Mouse (Mus musculus) embryonic facial prominence, embryonic 15.5 days (tissue): ENCODE results near the gene Pla2g4e. TPM values are rescaled to one million over a fixed set of nuclear protein-coding genes. Genes with fewer than 3 reads are reported as not detected.
"Not testable (repeated sequence)": the region's sequence is repeated elsewhere in the genome, so short reads cannot be mapped to it uniquely, and the experiment has no call there.

Experiments used
- ATAC-seq: fragments of 200-750 bp; cut with Nextera tagmentation; 2 replicates; pipeline ENCODE4 v1.8.0; 2017; ENCODE audit warnings: low read depth, moderate TSS enrichment; ENCODE audit not compliant: insufficient number of reproducible peaks, low FRiP score, low TSS enrichment
- H3K27ac ChIP-seq: fragments of 300-500 bp; sonication (generic); replicated peaks from 2 replicates; pipeline ENCODE4 v1.5.1; 2015; ENCODE audit warnings: mild to moderate bottlenecking, inconsistent platforms
- H3K27me3 ChIP-seq: fragments of 300-500 bp; sonication (generic); 2 replicates; pipeline ENCODE4 v1.6.1; 2015; ENCODE audit warnings: inconsistent platforms
- H3K36me3 ChIP-seq: fragments of 300-500 bp; sonication (generic); 2 replicates; pipeline ENCODE4 v1.6.1; 2015; ENCODE audit warnings: mild to moderate bottlenecking, inconsistent platforms
- H3K4me1 ChIP-seq: fragments of 300-500 bp; sonication (generic); 2 replicates; pipeline ENCODE4 v1.6.1; 2015; ENCODE audit warnings: inconsistent platforms
- H3K4me2 ChIP-seq: fragments of 300-500 bp; sonication (generic); replicated peaks from 2 replicates; pipeline ENCODE4 v1.6.1; 2015; ENCODE audit warnings: mild to moderate bottlenecking, inconsistent platforms
- H3K4me3 ChIP-seq: fragments of 300-500 bp; sonication (generic); replicated peaks from 2 replicates; pipeline ENCODE4 v1.5.1; 2015; ENCODE audit warnings: mild to moderate bottlenecking, inconsistent platforms
- H3K9ac ChIP-seq: fragments of 300-500 bp; sonication (generic); 2 replicates; pipeline ENCODE4 v1.6.1; 2015; ENCODE audit warnings: inconsistent platforms
- H3K9me3 ChIP-seq: fragments of 300-500 bp; sonication (generic); replicated peaks from 2 replicates; pipeline ENCODE4 v1.6.1; 2016; ENCODE audit warnings: inconsistent platforms
- WGBS: fragments of 180-500 bp; shearing (Covaris S2); methylation state at CpG from one replicate; pipeline ENCODE4 v1.1.7; 2015; 5-methylcytosine and 5-hydroxymethylcytosine counted together
- polyA plus RNA-seq: library from polyadenylated mRNA; unstranded; fragments of >200 nt; fragmentation: Nextera tagmentation; extraction: Ambion mirVana; gene quantifications from 2 replicates; pipeline ENCODE4 v1.2.1, GENCODE M21; 2015

Pla2g4e gene
- polyA plus RNA-seq, 1 experiment from 2014 or later: 3.4 TPM

GRCm38 (mm10) chr2:120268635-120269034 is 23.5 kb upstream of the Pla2g4e start:
- Histone ChIP-seq H3K9ac (no peak overlapping the region), H3K4me3 (no peak overlapping the region)
- no peak for ATAC-seq

DNA sequence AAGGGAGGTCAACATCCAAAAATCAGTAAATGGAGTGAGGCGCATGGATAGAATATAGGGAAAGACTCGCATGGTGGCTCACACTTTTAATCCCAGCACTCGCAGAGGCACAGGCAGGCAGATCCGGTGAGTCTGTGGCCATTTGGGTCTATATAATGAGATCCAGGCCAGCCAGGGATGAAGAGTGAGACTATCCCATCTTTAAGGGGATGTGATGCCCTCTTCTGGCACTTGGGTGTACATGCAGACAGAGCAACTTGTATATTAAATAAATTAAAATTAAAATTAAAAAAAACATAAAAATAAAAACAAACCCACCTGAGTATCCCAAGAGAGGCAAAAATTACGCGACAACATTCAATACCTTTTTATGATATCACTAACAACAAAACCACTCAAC is 20.4 kb upstream of the Pla2g4e start:
- Histone ChIP-seq H3K27me3 (peaks cover 3% of the 10 kb centered on the region; the same call in 1 of the 2 replicates), H3K9me3 (no peaks in the 10 kb centered on the region), H3K4me2 (no peak overlapping the region), H3K4me1 (no peaks in the 10 kb centered on the region; the same call in 1 of the 2 replicates), H3K4me3 (no peak overlapping the region), H3K9ac (no peak overlapping the region), H3K36me3 (no peaks in the 10 kb centered on the region), H3K27ac (no peak overlapping the region)
- 54% methylated on average over 6 of the region's 6 CpGs for WGBS
- ATAC-seq: no peak

More at GRCm38 (mm10) chr2:120268635-120269034, 23.5 kb upstream of the Pla2g4e start:
- H3K4me2 ChIP-seq: 0 out of 2 replicates have a peak overlapping the region, but pooled peaks have one; percentile 1
- H3K27ac ChIP-seq: no peak overlapping the region
- no peaks in the 10 kb centered on the region for H3K36me3 ChIP-seq
- no peaks in the 10 kb centered on the region for H3K9me3 ChIP-seq
- no peaks in the 10 kb centered on the region; the same call in 1 of the 2 replicates for H3K4me1 ChIP-seq
- peaks cover 3% of the 10 kb centered on the region; the same call in 1 of the 2 replicates for H3K27me3 ChIP-seq
- 3% methylated on average over 9 of the region's 9 CpGs for WGBS

DNA sequence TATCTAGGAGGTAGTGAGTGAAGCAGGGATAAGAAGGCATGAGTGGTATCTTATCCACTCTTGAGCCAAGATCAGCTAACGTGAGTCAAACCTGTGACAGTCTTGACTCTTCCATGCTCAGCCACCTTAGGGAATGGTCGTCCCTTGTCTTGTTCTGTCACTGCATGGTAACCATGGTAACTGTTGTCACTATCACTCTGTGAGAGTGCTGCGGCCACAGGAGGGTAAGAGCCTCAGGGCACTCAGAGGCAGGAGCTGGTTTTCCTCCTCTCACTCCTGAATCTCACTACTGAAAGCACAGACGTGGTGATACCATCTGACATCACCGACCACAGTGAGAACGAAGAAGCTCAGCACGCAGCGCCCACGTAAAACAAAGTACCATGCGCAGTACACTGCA is 19.7 kb upstream of the Pla2g4e start:
- Histone ChIP-seq H3K27ac (no peak overlapping the region), H3K4me1 (no peaks in the 10 kb centered on the region; the same call in 1 of the 2 replicates), H3K27me3 (peaks cover 3% of the 10 kb centered on the region; the same call in 1 of the 2 replicates), H3K4me2 (no peak overlapping the region), H3K9me3 (no peaks in the 10 kb centered on the region), H3K9ac (no peak overlapping the region), H3K36me3 (no peaks in the 10 kb centered on the region), H3K4me3 (no peak overlapping the region)
- ATAC-seq: no peak
- WGBS: 36% methylated on average over 10 of the region's 10 CpGs

- H3K4me3 ChIP-seq: no peak overlapping the region
- H3K4me2 ChIP-seq: no peak overlapping the region
- no peaks in the 10 kb centered on the region for H3K36me3 ChIP-seq
- H3K4me1 ChIP-seq: no peaks in the 10 kb centered on the region
- H3K27ac ChIP-seq: no peak overlapping the region
- no peak for ATAC-seq
- no peaks in the 10 kb centered on the region for H3K9me3 ChIP-seq
- H3K27me3 ChIP-seq: no peaks in the 10 kb centered on the region
- WGBS: 29% methylated on average over 1 of the region's 1 CpGs
- H3K9ac ChIP-seq: no peak overlapping the region
Measured at GRCm38 (mm10) chr2:120262876-120263275, 17.7 kb upstream of the Pla2g4e start.

DNA sequence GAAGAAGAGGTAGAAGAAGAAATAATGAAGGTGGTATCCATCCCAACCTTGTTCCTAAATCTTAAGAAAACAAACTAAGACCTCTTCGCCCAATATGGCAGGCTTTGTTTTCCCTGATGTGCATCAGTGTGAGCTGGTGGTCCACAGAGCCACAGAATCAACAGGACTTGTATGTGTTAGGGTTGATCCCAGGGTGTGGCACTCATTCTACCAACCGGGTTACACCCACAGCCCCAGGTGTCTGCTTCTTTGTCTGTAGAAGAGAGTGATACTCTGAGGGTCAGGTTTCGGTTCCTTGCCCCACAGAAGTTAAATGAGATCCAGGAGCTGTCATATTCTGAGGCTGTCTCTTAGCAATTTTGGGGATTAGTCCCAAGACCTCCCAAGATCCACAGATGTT is 16.2 kb upstream of the Pla2g4e start:
- ATAC-seq: no peak
- Histone ChIP-seq H3K27ac (no peak overlapping the region), H3K4me1 (no peaks in the 10 kb centered on the region), H3K9me3 (no peaks in the 10 kb centered on the region), H3K9ac (no peak overlapping the region), H3K4me3 (no peak overlapping the region), H3K36me3 (no peaks in the 10 kb centered on the region), H3K27me3 (no peaks in the 10 kb centered on the region), H3K4me2 (no peak overlapping the region)
- WGBS: 65% methylated on average over 3 of the region's 3 CpGs

DNA sequence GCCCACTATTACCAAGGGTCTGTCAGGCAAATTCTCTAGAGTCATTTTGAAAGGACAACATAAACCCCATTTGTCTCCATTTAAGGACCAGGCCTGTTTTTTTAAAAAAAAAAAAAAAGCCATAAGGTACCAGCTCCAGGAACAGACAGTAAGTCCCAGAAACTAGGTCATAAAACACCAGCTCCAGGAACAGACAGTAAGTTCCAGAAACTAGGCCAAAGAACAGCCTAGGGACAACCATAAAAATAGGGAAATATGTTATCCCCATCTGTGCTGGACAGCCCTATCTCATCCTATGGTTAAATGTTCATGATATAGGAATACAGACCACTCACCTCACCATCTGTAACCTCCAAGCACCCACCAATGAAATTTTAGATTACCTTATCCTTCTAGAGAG is 11.1 kb upstream of the Pla2g4e start:
- Histone ChIP-seq H3K9me3 (no peaks in the 10 kb centered on the region), H3K27ac (no peak overlapping the region), H3K36me3 (no peaks in the 10 kb centered on the region), H3K9ac (no peak overlapping the region), H3K4me3 (no peak overlapping the region), H3K4me2 (no peak overlapping the region), H3K4me1 (no peaks in the 10 kb centered on the region), H3K27me3 (no peaks in the 10 kb centered on the region)
- no peak for ATAC-seq

GRCm38 (mm10) chr2:120252644-120253043 is 7.5 kb upstream of the Pla2g4e start:
- no peaks in the 10 kb centered on the region for H3K36me3 ChIP-seq
- ATAC-seq: no peak
- no peak overlapping the region for H3K9ac ChIP-seq
- 86% methylated on average over 6 of the region's 6 CpGs for WGBS
- H3K27ac ChIP-seq: no peak overlapping the region
- no peak overlapping the region for H3K4me2 ChIP-seq
- no peaks in the 10 kb centered on the region for H3K4me1 ChIP-seq
- H3K4me3 ChIP-seq: no peak overlapping the region
- H3K9me3 ChIP-seq: no peaks in the 10 kb centered on the region
- no peaks in the 10 kb centered on the region for H3K27me3 ChIP-seq

DNA sequence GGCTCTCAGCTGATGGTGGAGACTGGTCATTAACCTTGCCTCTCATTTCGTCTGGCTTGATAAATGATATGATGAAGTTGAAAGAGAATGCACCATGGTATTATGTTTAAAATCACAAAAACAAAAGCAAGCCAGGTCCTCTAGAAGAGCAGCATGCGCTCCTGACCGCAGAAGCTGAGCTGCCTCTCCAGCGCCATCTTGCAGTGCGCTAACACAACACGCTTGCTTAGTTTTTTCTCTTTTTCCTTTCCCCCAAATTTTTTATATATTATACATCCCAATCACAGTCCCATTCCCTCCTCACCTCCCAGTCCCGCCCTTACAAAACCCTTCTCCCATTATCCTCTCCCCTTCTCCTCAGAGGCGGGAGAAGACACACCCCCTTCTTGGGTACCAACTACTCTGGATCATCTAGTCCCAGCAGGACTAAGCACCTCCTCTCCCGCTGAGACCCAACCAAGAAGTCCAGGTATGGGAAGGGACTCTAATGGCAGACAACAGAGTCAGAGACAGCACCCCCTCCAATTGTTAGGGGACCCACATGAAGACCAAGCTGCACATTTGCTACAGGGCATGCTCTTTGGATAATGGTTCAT is 384 bp upstream of the Pla2g4e start:
- Histone ChIP-seq H3K27me3 (no peaks in the 10 kb centered on the region; the same call in 1 of the 2 replicates), H3K4me2 (peak overlapping the region; percentile 80), H3K9me3 (no peaks in the 10 kb centered on the region), H3K4me3 (peak overlapping the region; percentile 41), H3K36me3 (no peaks in the 10 kb centered on the region), H3K27ac (no peak overlapping the region), H3K9ac (0 out of 2 replicates have a peak overlapping the region, but pooled peaks have one; percentile 6), H3K4me1 (peaks cover 13% of the 10 kb centered on the region; the same call in 1 of the 2 replicates)
- WGBS: 9% methylated on average over 9 of the region's 9 CpGs
- ATAC-seq: peak; percentile 34; the same call in 1 of the 2 replicates

- H3K9me3 ChIP-seq: no peaks in the 10 kb centered on the region
- no peaks in the 10 kb centered on the region; the same call in 1 of the 2 replicates for H3K27me3 ChIP-seq
- WGBS: 81% methylated on average over 2 of the region's 2 CpGs
- no peaks in the 10 kb centered on the region for H3K36me3 ChIP-seq
- no peak overlapping the region for H3K4me3 ChIP-seq
- H3K4me2 ChIP-seq: no peak overlapping the region
- no peak overlapping the region for H3K9ac ChIP-seq
- peaks cover 13% of the 10 kb centered on the region; the same call in 1 of the 2 replicates for H3K4me1 ChIP-seq
- H3K27ac ChIP-seq: no peak overlapping the region
- no peak for ATAC-seq
Measured at GRCm38 (mm10) chr2:120243995-120244394, 1.1 kb downstream of the Pla2g4e start.

GRCm38 (mm10) chr2:120242791-120243467 is 2.2 kb downstream of the Pla2g4e start:
- no peak overlapping the region for H3K4me3 ChIP-seq
- no peak overlapping the region for H3K9ac ChIP-seq
- H3K4me1 ChIP-seq: peaks cover 13% of the 10 kb centered on the region; the same call in 1 of the 2 replicates
- no peak overlapping the region for H3K27ac ChIP-seq
- no peaks in the 10 kb centered on the region; the same call in 1 of the 2 replicates for H3K27me3 ChIP-seq
- no peaks in the 10 kb centered on the region for H3K9me3 ChIP-seq
- H3K36me3 ChIP-seq: no peaks in the 10 kb centered on the region
- ATAC-seq: no peak
- H3K4me2 ChIP-seq: no peak overlapping the region
- WGBS: 76% methylated on average over 5 of the region's 5 CpGs

DNA sequence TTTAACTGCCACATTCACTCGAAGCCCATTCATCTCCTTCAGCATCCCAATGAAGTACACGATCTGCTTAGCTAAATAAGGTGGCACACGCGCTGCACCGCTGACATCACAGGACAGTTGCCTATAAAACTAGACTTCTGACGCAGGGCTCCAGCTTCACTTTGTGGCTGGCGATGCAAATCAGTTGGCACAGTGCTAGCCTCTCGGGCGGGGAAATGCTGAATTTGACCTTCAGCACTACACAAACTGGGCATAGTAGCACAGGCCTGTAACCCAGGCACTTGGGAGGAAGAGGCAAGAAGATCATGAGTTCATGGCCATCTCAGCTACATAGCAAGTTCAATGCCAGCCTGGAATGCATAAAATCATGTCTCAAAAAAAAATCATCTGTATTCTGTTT is 6.4 kb downstream of the Pla2g4e start:
- H3K36me3 ChIP-seq, H3K27me3 ChIP-seq: not testable (repeated sequence)

More for the DNA sequence above, 6.4 kb downstream of the Pla2g4e start:
- not testable (repeated sequence) for ATAC-seq, H3K4me1 ChIP-seq, H3K4me3 ChIP-seq, H3K9me3 ChIP-seq, H3K27ac ChIP-seq, H3K9ac ChIP-seq, H3K4me2 ChIP-seq
- WGBS: 79% methylated on average over 9 of the region's 9 CpGs
